25 mouse cellular contexts compared by ENCODE assay signal in genomic region chr8:79111461-79111860, GRCm38 (mm10).
DNase-seq lines count a peak whose midpoint lies in the region; ATAC-seq and TF ChIP-seq lines count a peak whose summit lies in the region.
"Had no signal": no experiment of that assay in that cellular context is flagged by ENCODE, and none has a peak within 500 bp of the region (broad histone marks: within the 10 kb centered on the region; RNA-seq: fewer than 3 reads in every experiment).

No protein-coding gene starts in this region.

- no peak for TF ChIP-seq POLR2A in kidney, adult 2 months (IDR thresholded peaks at IDR 0.05; ENCODE audit: low read depth, low read length)

- no peak overlapping the region for H3K4me3 ChIP-seq in kidney, adult 2 months (ENCODE audit: insufficient read depth, low read depth, low read length)
- no peak overlapping the region for H3K4me3 ChIP-seq in liver, embryonic 16.5 days (ENCODE audit: low read depth, low read length)
- H3K4me3 ChIP-seq in intestine, postnatal 0 days (ENCODE audit: low read depth, low read length), result no peak overlapping the region
- H3K4me3 ChIP-seq in stomach, postnatal 0 days (ENCODE audit: low read depth, low read length), result no peak overlapping the region
- H3K4me3 ChIP-seq: forebrain, embryonic 10.5 days; heart, embryonic 15.5 days; limb, embryonic 12.5 days; liver, embryonic 15.5 days; megakaryocyte, embryonic 14.5 days; midbrain, embryonic 13.5 days had no signal

- H3K9me3 ChIP-seq in liver, embryonic 16.5 days (replicated peaks; ENCODE audit: control insufficient read depth, low read length), result no peaks in the 10 kb centered on the region
- no peaks in the 10 kb centered on the region for H3K9me3 ChIP-seq in intestine, postnatal 0 days (ENCODE audit: control insufficient read depth)
- H3K9me3 ChIP-seq in stomach, postnatal 0 days (ENCODE audit: control insufficient read depth, low read length), result no peaks in the 10 kb centered on the region
- H3K9me3 ChIP-seq: forebrain, embryonic 10.5 days; G1E; heart, embryonic 15.5 days; limb, embryonic 12.5 days; liver, embryonic 15.5 days; megakaryocyte, embryonic 14.5 days; midbrain, embryonic 13.5 days had no signal

- 72% methylated on average over 8 of the region's 8 CpGs for WGBS in kidney, adult 2 months
- WGBS in liver, embryonic 16.5 days (ENCODE audit: insufficient replicate concordance), result 68% methylated on average over 8 of the region's 8 CpGs
- 62% methylated on average over 8 of the region's 8 CpGs for WGBS in intestine, postnatal 0 days
- WGBS in stomach, postnatal 0 days, result 61% methylated on average over 8 of the region's 8 CpGs

- H3K36me3 ChIP-seq in kidney, adult 2 months (ENCODE audit: control insufficient read depth, insufficient read depth, low read length), result no peaks in the 10 kb centered on the region
- H3K36me3 ChIP-seq in liver, embryonic 16.5 days (ENCODE audit: control insufficient read depth, insufficient read depth), result no peaks in the 10 kb centered on the region
- peaks cover 10% of the 10 kb centered on the region for H3K36me3 ChIP-seq in intestine, postnatal 0 days (ENCODE audit: control insufficient read depth, insufficient read depth)
- no peaks in the 10 kb centered on the region for H3K36me3 ChIP-seq in stomach, postnatal 0 days (ENCODE audit: control insufficient read depth, insufficient read depth, low read length)
- H3K36me3 ChIP-seq: heart, embryonic 15.5 days; liver, embryonic 15.5 days had no signal

- no peak for TF ChIP-seq EP300 in stomach, postnatal 0 days (optimal IDR thresholded peaks at IDR 0.05)

- peak; percentile 56 for DNase-seq in kidney, adult 2 months
- DNase-seq in kidney, adult 11 months, result no peak
- no peak for DNase-seq in liver
- DNase-seq in stomach, postnatal 0 days (ENCODE audit: low spot score), result peak; percentile 45
- DNase-seq in layer of hippocampus, adult 9-10 months (ENCODE audit: low spot score), result no peak
- DNase-seq: adrenal gland, adult 8-10 months; B cell, adult 2 months; cerebellum, adult 18-20 months; cerebellum, postnatal 14 days; gastrocnemius, postnatal 25 days; heart, postnatal 36 days had no signal

- no peak overlapping the region for H3K27ac ChIP-seq in kidney, adult 2 months (ENCODE audit: insufficient read depth, low read depth, low read length)
- H3K27ac ChIP-seq in liver, embryonic 16.5 days (ENCODE audit: low read length), result no peak overlapping the region
- 0 out of 2 replicates have a peak overlapping the region, but pooled peaks have one; percentile 2 for H3K27ac ChIP-seq in intestine, postnatal 0 days (ENCODE audit: low read depth, low read length)
- H3K27ac ChIP-seq in stomach, postnatal 0 days (replicated peaks), result no peak overlapping the region
- H3K27ac ChIP-seq: forebrain, embryonic 10.5 days; heart, embryonic 15.5 days; hindbrain, embryonic 14.5 days; limb, embryonic 12.5 days; liver, embryonic 15.5 days; midbrain, embryonic 13.5 days had no signal

- H3K9ac ChIP-seq in liver, embryonic 16.5 days (ENCODE audit: low read depth, low read length), result no peak overlapping the region
- H3K9ac ChIP-seq in intestine, postnatal 0 days (ENCODE audit: low read depth, low read length), result no peak overlapping the region
- no peak overlapping the region for H3K9ac ChIP-seq in stomach, postnatal 0 days (ENCODE audit: low read length)
- H3K9ac ChIP-seq: heart, embryonic 15.5 days; hindbrain, embryonic 14.5 days; limb, embryonic 12.5 days; liver, embryonic 15.5 days; midbrain, embryonic 13.5 days had no signal

- ATAC-seq in liver, embryonic 16.5 days (ENCODE audit: low read depth), result 0 out of 2 replicates have a peak, but pooled peaks have one; percentile 32
- peak; percentile 49 for ATAC-seq in intestine, postnatal 0 days
- ATAC-seq in stomach, postnatal 0 days (ENCODE audit: low FRiP score, low TSS enrichment), result peak; percentile 65; the same call in 1 of the 2 replicates
- ATAC-seq: activated CD4-positive, CD25-positive, alpha-beta regulatory T cell, adult 4 months; forebrain, embryonic 16.5 days; midbrain, embryonic 13.5 days; Patski had no signal

- H3K27me3 ChIP-seq in kidney, adult 2 months (replicated peaks; ENCODE audit: control insufficient read depth, insufficient read depth, low read length), result no peaks in the 10 kb centered on the region
- no peaks in the 10 kb centered on the region for H3K27me3 ChIP-seq in liver, embryonic 16.5 days (ENCODE audit: control insufficient read depth, insufficient read depth, low read depth, low read length)
- no peaks in the 10 kb centered on the region for H3K27me3 ChIP-seq in intestine, postnatal 0 days (replicated peaks; ENCODE audit: control insufficient read depth, insufficient read depth, low read length)
- H3K27me3 ChIP-seq in stomach, postnatal 0 days (ENCODE audit: control insufficient read depth, insufficient read depth, low read length), result no peaks in the 10 kb centered on the region
- H3K27me3 ChIP-seq: CH12.LX; heart, embryonic 15.5 days; limb, embryonic 12.5 days; liver, embryonic 15.5 days; megakaryocyte, embryonic 14.5 days; midbrain, embryonic 13.5 days; Patski had no signal

- no peak overlapping the region for H3K4me2 ChIP-seq in liver, embryonic 16.5 days (ENCODE audit: low read depth, low read length)
- no peak overlapping the region for H3K4me2 ChIP-seq in intestine, postnatal 0 days (replicated peaks; ENCODE audit: low read depth)
- no peak overlapping the region for H3K4me2 ChIP-seq in stomach, postnatal 0 days (replicated peaks; ENCODE audit: low read depth)
- H3K4me2 ChIP-seq: heart, embryonic 15.5 days; hindbrain, embryonic 14.5 days; limb, embryonic 12.5 days; liver, embryonic 15.5 days; midbrain, embryonic 13.5 days had no signal

- no peaks in the 10 kb centered on the region for H3K4me1 ChIP-seq in kidney, adult 2 months (ENCODE audit: control insufficient read depth, insufficient read depth, low read length)
- H3K4me1 ChIP-seq in liver, embryonic 16.5 days (ENCODE audit: control insufficient read depth, low read depth, low read length), result no peaks in the 10 kb centered on the region; the same call in 1 of the 2 replicates
- no peaks in the 10 kb centered on the region for H3K4me1 ChIP-seq in intestine, postnatal 0 days (replicated peaks; ENCODE audit: control insufficient read depth, insufficient read depth, low read length)
- no peaks in the 10 kb centered on the region for H3K4me1 ChIP-seq in stomach, postnatal 0 days (replicated peaks; ENCODE audit: control insufficient read depth, insufficient read depth)
- H3K4me1 ChIP-seq: heart, embryonic 15.5 days; limb, embryonic 12.5 days; liver, embryonic 15.5 days had no signal

- no peak for TF ChIP-seq CTCF in kidney, adult 2 months (conservative IDR thresholded peaks at IDR 0.05; ENCODE audit: insufficient read depth, insufficient read length, low read depth, low read length)
- no peak for TF ChIP-seq CTCF in intestine, postnatal 0 days (IDR thresholded peaks at IDR 0.05; ENCODE audit: low read depth)
- no peak for TF ChIP-seq CTCF in stomach, postnatal 0 days (IDR thresholded peaks at IDR 0.05; ENCODE audit: low read depth)

Comparison
In these comparisons a context has a peak if more than half of its experiments do, and no peak if none do; other contexts are left out.
1. DNase-seq: peak in kidney, adult 2 months (single experiment) and stomach, postnatal 0 days (single experiment); none in kidney, adult 11 months (single experiment), liver (single experiment) and layer of hippocampus, adult 9-10 months (single experiment).
2. Peak in every context shown above with its lines, with median percentiles within 50 percentile points of each other: ATAC-seq.